Mouse (Mus musculus) E14TG2a.4 (cell line): ENCODE data around the gene Pomgnt1.

Experiments
- CTCF ChIP-seq: conservative IDR thresholded peaks from 2 replicates; pipeline ENCODE4 v1.5.1; 2014; ENCODE audit warnings: low read length
- POU5F1 ChIP-seq: IDR thresholded peaks from 2 replicates; pipeline ENCODE4 v1.6.1; 2014; ENCODE audit warnings: low read length, borderline replicate concordance

- no peak for TF ChIP-seq CTCF
- no peak for TF ChIP-seq POU5F1
Observed at GRCm38 (mm10) chr4:116182745-116183144, 59.1 kb downstream of the Pomgnt1 start.
